Mouse (Mus musculus) natural killer cell, adult 2 months (primary cell): ENCODE data around the gene Slc6a13.

ENCODE experiments used
- DNase-seq, 2 experiments: peaks; one replicate each; pipeline ENCODE4 v3.0.0; 2022; ENCODE audit warnings: low spot score in 2 of 2

The Slc6a13 gene

GRCm38 (mm10) chr6:121299954-121300353 lies at the start of gene Slc6a13:
Slc6a13 (plus strand) TSS chr6:121300227.
- no peak for DNase-seq

- no peak for DNase-seq
Measured at GRCm38 (mm10) chr6:121250406-121250805, 49.6 kb upstream of the Slc6a13 start.

GRCm38 (mm10) chr6:121251256-121251655 lies 48.8 kb upstream of the Slc6a13 start:
- no peak for DNase-seq

GRCm38 (mm10) chr6:121260548-121260947 lies 39.5 kb upstream of the Slc6a13 start:
- peak; percentile 61 to 73 for DNase-seq

GRCm38 (mm10) chr6:121261233-121261632 lies 38.8 kb upstream of the Slc6a13 start:
- no peak for DNase-seq

GRCm38 (mm10) chr6:121262004-121262403 lies 38.0 kb upstream of the Slc6a13 start:
- DNase-seq, result no peak

- no peak for DNase-seq
Measured at GRCm38 (mm10) chr6:121262496-121262895, 37.5 kb upstream of the Slc6a13 start.

- no peak for DNase-seq
Measured at GRCm38 (mm10) chr6:121270156-121270555, 29.9 kb upstream of the Slc6a13 start.

- DNase-seq, result no peak
Measured at GRCm38 (mm10) chr6:121271707-121272074, 28.3 kb upstream of the Slc6a13 start.

GRCm38 (mm10) chr6:121272075-121272800 lies 27.8 kb upstream of the Slc6a13 start:
- DNase-seq, result peak; percentile 59 to 75

GRCm38 (mm10) chr6:121274356-121274755 lies 25.7 kb upstream of the Slc6a13 start:
- peak; percentile 40 to 51 for DNase-seq

- no peak for DNase-seq
Measured at GRCm38 (mm10) chr6:121284132-121284531, 15.9 kb upstream of the Slc6a13 start.

GRCm38 (mm10) chr6:121299317-121299716 lies 710 bp upstream of the Slc6a13 start:
- DNase-seq, result no peak

- DNase-seq, result no peak
Measured at GRCm38 (mm10) chr6:121300504-121300903, 477 bp downstream of the Slc6a13 start.

- no peak for DNase-seq
Measured at GRCm38 (mm10) chr6:121303466-121304220, 3.6 kb downstream of the Slc6a13 start.

- DNase-seq, result no peak
Measured at GRCm38 (mm10) chr6:121304630-121305029, 4.6 kb downstream of the Slc6a13 start.

- DNase-seq, result no peak
Measured at GRCm38 (mm10) chr6:121305571-121305970, 5.5 kb downstream of the Slc6a13 start.

GRCm38 (mm10) chr6:121310984-121311383 lies 11.0 kb downstream of the Slc6a13 start:
- DNase-seq, result no peak

GRCm38 (mm10) chr6:121319099-121319498 lies 19.1 kb downstream of the Slc6a13 start:
- DNase-seq, result no peak

GRCm38 (mm10) chr6:121322381-121323110 lies 22.5 kb downstream of the Slc6a13 start:
- no peak for DNase-seq

GRCm38 (mm10) chr6:121325298-121325697 lies 25.3 kb downstream of the Slc6a13 start:
- DNase-seq, result no peak

- no peak for DNase-seq
Measured at GRCm38 (mm10) chr6:121325740-121326139, 25.7 kb downstream of the Slc6a13 start.
